Mouse (Mus musculus) ovary, postnatal 14 days (tissue): ENCODE measurements around the gene Atl2.

ENCODE experiments used
- DNase-seq: peaks from one replicate; pipeline ENCODE4 v3.0.0; 2022; ENCODE audit warnings: low spot score

The Atl2 gene

DNA sequence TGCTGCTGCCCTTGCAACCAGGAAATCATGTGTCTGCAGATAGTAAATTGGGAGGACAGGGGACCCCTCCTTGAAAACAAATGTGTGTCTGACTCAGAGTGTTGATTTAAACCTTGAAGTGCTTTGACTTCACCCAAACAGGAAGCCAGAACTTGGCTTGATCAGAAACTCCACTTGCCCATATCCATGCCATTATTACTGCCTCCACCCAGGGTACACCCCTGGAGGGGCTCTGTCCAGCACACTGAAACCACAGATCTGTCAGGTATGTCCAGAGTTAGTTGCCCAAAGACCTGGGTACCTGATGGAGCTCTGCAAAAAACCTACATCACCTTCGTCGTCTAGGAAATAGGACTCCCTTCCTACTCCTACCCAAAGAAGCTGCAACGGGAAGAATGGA is 77.0 kb downstream of the Atl2 start:
- no peak for DNase-seq

- DNase-seq: no peak
Measured at GRCm38 (mm10) chr17:79817995-79818394, 77.9 kb downstream of the Atl2 start.

DNA sequence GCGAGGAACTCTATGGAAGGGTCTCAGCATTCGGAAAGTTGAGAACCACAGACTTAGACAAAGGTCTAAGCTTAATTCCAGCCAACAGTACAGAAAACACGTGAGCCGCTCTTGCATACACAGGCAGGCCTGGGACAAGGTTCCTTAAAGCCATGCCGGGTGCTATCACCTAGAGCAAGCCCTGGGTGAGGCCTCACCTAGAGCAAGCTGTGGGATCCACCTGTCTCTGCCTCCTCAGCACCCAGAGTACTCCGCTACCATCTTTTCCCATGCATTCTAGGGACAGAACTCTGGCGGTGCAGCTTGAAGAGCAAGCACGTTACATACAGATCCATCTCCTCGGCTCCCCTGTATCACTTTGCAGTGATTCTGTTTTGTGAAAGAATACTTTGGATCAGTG is 78.4 kb downstream of the Atl2 start:
- DNase-seq: no peak

DNA sequence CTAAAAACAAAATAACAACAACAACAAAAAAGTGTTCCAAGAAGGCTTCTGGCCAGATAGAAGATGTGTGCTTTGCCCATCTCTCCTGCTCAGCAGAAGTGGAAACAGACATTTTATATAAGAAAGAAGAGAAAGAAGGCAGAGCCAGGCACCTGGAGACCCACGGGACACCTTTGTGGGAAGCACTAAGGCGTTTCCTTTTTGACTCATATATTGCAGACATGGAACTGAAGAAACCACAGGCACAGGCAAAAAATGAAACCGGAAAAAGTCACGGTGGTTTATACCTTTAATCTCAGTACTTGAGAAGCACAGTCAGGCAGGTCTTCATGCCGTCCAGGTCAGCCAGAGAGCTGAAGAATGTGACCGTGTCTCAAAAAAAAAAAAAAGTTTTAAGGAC is 79.0 kb downstream of the Atl2 start:
- DNase-seq: no peak

DNA sequence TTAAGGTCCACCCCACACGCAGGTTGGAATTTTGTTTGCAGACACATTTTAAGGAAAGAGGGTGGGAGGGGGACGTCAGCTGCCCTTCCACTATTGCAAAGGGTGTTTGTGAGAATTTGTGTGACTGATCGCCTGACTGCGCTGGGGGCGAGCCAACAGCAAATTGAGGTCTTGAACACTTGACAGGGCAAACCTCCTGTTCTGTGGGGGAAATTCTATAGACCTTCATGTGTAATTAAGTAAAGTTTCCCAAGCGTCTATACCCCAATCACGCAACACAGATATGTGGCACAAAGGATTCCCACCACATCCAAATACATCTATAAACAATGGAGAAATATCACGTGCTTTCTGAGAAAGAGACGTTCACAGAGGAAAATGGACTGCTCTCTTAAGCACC is 85.5 kb downstream of the Atl2 start:
- no peak for DNase-seq

DNA sequence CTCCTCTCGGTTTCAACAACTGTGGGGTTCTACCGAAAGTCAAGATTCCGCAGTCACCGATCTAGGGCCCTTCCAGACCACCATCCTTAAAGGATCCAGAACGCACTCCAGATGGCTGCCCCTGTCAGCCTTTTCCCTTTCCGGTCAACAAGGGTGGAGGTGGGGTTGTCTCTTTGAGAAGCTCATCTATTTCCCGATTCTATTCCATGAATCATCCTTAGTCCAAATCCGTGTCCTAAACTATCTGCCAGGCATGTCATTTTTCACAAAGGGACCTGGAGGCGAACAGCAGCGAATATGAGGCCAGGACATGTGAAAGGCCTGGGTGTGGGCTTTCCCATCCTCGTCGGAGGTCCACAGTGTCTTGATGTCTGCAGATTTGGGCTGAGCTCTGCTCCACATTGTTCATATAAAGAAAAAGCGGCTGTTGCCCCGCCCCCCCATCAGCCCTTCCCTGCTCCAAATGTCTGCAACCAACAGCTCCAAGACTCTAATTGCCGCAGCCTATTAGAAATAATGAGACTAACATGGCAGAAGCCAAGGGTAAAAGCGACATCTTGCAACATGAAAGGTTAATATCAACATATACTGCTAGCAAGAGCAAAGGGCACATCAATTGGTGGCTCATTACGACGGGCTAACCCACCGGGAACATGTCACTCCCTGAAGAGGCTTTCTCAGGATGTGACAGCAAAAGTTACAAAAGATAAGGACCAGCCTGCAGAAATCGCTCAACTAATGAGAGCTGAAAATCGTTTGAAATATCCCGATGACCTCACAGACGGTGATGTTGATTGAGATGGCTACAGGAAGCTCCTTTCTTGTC is 86.2 kb downstream of the Atl2 start:
- no peak for DNase-seq

DNA sequence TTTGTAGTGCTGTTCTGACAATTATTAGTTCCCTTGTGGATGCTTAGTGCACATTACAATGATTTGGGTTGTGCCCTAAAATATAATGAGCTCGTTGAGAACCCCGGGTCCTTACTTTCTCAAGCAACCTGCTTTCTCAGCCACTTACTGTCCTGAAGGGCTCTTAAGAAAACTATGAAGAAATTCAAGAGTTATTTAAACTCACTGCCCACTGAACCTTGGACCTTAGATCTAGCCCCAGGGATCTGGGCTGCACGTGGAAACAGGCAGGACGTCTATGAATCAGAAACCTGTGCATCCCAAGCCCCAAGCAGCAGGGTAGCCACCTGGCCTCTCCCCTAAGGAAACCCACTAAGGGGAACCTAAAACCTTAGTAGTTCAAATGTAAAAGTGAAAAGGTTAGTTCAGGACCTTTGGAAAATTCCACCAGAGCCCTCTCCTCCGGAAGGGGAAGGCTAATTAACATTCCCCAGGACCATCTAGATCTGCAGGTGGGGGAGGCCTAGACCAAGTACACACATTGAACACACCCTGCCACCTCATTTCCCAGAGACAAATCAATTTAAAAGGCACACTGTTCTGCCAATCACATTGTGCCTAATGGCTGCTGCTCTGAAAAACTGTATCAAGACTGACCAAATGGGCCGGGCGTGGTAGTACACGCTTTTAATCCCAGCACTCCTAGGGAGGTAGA is 88.5 kb downstream of the Atl2 start:
- DNase-seq: no peak

DNA sequence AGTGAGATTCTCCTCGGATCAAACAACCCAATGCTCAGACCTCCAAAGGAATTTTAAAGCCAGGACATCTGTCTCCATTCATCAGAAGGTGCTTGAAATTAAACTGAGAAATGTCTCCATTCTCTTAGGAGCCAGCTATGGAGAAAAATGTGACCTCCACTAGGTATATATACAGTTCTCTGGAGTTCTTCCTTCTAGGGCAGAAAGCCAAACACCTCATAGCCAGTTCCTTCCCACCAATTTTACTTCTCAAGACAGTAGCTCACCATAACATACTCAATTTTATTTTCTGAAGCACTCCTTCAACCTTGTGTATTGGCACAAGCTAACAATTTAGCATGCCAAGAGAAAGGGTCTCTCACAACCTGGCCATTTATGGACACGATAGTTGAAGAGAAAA is 91.2 kb downstream of the Atl2 start:
- DNase-seq: no peak

- DNase-seq: no peak
Measured at GRCm38 (mm10) chr17:79802056-79802455, 93.9 kb downstream of the Atl2 start.

DNA sequence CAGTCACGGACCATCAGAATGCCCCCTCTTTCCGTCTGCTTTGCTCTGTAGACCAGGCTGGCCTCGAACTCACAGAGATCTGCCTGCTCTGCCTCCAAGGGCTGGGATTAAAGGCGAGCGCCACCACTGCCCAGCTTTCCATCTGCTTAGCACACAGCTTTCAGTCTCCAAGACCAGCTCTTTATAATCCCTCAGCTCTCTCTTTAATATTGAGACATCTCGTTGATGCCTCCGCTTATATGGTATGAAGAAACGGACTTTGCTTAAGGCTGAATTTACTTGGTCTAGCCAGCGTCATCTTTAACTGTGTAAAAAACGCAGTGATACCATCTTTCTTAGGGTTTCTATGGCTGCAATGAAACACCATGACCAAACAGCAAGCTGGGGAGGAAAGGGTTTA is 97.1 kb downstream of the Atl2 start:
- no peak for DNase-seq
